Mouse (Mus musculus) kidney, adult 11 months (tissue): ENCODE measurements around the gene Zfand5.
"Not testable (repeated sequence)": the region's sequence is repeated elsewhere in the genome, so short reads cannot be mapped to it uniquely, and the experiment has no call there.

Source experiments
- DNase-seq: peaks from one replicate; pipeline ENCODE4 v3.0.0; 2022

The Zfand5 gene

GRCm38 (mm10) chr19:21271741-21272654 lies at the start of gene Zfand5:
Zfand5 (plus strand) TSS chr19:21272278.
- DNase-seq, result peak; percentile 97

DNA sequence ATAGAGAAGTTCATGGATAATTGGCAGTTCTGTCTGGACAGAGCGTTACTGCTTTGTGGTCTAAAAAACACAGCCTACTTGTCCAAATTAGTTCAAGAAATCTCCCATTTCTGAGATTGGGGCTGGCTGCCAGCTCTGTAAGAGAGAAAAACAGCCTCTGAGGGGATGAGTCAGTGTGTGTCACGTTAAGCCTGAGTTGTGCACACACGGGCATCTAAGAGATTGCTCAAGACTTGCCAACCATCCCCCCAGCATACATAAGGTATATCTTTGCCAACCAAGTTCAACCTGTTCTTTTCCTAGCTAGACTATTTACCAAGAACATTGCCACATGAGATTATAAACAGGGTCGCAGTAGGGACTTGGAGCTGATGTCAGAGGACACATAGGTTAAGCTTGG lies 44.9 kb upstream of the Zfand5 start:
- no peak for DNase-seq

DNA sequence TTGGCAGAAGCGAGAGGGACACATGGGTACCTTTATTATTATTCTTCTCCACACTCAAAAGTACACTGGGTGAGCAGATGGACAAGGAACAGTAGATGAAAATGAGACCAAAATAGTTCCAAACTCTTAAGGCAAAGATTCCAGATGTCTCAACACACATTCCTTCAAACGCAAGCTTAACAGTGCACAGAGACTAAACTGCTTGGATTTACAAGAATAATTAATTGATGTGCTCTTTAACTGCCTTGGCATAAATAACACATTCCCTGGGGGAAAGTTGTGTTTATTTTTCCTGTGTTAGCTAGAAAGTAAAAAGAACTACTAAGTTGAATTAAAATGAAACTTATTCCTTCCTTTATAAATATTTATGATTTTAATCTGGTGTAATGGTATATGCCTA lies 44.3 kb upstream of the Zfand5 start:
- DNase-seq, result no peak

DNA sequence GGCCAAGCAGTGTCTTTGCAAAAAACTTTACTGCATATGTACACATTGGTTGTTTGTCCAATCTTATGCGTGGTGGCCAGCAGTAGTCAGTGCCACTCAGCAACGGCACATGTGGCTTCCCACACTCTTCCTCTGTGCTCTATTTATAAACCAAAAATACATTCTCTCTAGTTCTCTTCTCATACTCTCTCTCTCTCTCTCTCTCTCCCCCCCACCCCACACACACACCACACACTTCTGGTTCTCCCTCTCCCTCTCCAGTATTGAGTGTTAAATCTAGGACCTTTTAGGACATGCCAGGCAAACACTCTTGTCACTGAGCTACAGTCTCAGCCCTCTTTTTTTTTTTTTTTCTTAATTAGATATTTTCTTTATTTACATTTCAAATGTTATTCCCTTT lies 23.3 kb upstream of the Zfand5 start:
- DNase-seq, result not testable (repeated sequence)

- DNase-seq, result no peak
Measured at GRCm38 (mm10) chr19:21253846-21254245, 18.2 kb upstream of the Zfand5 start.

- DNase-seq, result no peak
Measured at GRCm38 (mm10) chr19:21255920-21256319, 16.2 kb upstream of the Zfand5 start.

DNA sequence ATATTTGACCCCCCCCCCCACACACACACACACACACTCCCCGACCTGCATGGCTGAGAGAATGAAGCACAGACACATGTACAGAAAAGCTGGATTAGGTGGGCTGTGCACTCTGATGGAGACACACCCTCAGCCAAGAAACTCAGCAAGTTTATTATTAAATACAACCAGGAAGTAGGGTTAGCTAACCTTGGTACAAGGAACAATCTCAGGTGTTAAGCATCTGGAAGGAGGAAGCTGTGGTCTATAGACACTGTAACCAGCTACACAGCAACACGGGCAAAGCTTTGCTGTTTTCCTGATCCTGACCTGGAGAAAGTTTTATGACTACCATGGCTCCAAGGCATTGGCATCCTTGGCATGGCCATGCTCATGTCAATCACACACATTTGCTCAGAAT lies 12.6 kb upstream of the Zfand5 start:
- DNase-seq, result no peak

DNA sequence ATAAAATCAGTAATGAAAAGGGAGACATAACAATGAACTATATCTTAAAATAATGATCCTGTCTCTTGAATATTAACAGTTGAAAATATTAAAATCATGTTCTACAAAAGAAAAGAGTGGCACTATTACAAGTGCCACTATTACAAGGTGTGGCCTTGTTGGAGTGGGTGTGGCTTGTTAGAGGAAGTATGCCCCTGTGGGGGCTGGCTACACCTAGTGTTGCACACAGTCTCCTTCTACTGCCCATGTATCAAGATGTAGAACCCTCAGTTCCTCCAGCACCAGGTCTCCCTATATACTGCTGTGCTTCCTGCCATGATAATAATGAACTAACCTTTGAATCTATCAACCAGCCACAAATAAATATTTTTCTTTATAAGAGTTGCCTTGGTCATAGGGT lies 11.8 kb upstream of the Zfand5 start:
- no peak for DNase-seq

DNA sequence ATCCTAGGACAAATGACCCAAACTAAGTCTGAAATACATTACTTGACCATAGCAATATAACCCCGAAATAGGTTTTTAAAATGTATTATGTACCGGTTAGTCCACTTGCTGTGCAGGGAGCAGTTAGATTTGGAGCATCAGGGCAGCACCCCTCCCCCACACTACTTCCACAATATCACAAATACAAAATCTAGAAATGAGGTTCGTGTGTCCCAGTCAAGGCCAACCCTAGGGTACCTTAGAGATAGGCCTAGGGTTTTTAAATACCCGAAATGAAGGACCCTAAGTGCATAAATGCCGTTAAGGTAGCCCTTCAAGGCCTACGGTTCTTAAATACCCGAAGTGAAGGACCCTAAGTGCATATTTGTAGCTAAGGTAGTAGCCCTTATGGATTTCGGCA lies 892 bp upstream of the Zfand5 start:
- DNase-seq, result no peak

DNA sequence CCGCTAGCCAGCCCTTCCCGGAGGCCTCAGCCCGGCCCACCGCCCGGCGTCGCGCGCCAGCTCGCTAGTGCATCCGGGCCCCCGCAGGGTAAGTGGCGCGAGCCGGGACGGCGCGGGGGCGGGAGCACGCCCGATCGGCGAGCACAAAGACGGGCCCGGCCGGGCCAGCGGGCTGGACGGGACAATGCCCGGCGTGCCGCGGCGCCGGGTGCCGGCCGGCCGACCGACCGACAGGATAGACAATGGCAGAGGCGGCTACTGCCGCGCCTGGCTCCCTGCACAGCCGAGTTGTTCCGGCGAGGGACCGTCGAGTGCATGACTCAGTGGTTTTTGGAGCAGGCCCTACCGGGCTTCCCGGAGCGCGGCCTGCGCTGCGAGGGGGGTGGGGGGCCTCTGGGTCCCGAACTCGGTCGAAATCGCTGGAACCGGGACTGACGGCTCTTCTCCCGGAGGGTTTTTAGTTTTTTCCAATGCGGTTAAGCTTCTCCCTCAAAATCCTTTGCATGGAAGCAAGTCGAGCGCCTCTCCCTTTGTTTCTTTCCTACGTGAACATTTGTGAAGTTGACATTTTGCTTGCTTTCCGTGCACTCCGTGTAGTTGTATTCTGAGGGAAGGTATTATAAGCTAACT lies 692 bp downstream of the Zfand5 start:
- peak; percentile 55 for DNase-seq

GRCm38 (mm10) chr19:21273440-21273839 lies 1.4 kb downstream of the Zfand5 start:
- DNase-seq, result no peak

DNA sequence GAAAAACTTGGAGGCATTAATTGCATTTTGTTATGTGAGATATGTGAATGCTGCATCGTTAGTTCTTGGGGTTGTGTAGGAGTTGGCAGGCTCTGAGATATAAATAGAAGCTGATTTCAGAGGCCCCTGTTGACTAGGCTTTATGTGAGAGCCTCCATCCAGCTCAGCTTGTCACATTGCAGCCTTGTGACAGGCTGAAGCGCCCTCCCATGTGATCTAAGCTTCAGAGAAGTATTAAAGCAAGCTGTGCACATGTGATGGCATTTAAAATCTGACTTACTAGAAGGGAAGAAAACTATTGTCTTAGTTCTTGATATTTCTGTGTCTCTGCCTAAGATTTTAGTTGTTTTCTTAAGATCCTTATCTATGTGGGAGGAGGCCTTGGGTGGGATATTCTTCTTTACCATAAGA lies 2.1 kb downstream of the Zfand5 start:
- peak; percentile 68 for DNase-seq

DNA sequence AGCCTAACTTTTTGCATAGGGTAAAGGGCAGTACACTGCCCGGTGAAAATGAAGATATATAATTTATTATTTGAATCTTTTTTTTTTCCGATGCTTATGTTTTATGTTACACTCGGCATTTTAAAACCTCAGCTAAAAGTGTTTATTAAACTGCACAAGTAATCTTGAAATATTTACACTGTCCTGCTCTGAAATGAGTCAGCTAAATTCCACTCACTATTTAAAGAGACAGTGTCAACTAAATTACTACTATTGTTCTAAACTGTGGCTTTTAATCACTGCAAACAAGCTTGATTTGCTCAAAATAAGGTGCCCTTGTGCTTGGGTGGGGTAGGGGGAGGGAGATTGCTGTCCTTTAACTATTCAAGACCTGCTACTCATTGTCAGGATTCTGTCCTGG lies 2.6 kb downstream of the Zfand5 start:
- DNase-seq, result no peak

DNA sequence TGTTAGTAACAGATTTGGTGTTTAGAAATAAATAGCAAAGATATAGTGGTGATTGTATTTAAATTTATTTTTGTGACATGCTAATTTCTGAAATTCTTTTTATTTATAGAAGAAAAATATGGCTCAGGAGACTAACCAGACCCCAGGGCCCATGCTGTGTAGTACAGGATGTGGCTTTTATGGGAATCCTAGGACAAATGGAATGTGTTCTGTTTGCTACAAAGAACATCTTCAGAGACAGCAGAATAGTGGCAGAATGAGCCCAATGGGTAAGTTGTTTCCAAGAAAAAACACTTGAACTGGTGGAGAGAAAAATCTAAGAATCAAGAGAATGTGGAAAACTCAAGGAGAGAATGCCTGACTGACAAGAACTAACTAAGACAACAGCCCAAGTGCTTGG lies 4.2 kb downstream of the Zfand5 start:
- DNase-seq, result no peak

DNA sequence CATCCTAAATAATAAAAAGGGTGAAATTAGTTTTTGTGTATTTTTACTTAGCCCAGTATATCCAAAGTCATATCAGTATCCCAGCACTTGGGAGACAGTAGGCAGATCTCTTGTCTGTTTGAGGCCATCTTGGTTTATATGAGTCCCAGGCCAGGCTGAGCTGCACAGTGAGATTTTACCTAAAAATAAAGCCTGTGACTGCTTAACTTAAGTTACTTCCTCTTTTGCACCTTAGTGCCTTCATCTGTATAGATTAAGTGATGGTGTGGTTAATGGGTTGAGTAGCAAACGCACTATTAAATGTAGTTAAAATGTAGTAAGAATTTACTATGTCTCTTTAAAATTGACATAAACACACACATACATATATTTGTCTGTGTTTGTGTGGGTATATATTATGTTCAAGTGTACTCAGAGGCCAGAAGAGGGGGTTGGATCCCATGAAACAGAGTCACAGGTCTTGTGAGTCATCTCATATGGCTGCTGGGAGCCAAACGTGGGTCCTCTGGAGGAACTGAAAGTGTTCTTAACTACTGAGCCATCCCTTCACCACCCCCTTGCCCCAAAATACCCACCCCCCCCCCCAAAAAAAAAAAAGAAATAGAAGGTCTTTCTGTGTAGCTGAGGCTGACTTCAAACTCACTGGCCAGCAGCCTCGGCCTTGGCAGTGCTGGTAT lies 14.5 kb downstream of the Zfand5 start:
- no peak for DNase-seq

GRCm38 (mm10) chr19:21297411-21297810 lies 25.3 kb downstream of the Zfand5 start:
- no peak for DNase-seq

GRCm38 (mm10) chr19:21301787-21302186 lies 29.7 kb downstream of the Zfand5 start:
- no peak for DNase-seq

GRCm38 (mm10) chr19:21307755-21308154 lies 35.7 kb downstream of the Zfand5 start:
- DNase-seq, result no peak

DNA sequence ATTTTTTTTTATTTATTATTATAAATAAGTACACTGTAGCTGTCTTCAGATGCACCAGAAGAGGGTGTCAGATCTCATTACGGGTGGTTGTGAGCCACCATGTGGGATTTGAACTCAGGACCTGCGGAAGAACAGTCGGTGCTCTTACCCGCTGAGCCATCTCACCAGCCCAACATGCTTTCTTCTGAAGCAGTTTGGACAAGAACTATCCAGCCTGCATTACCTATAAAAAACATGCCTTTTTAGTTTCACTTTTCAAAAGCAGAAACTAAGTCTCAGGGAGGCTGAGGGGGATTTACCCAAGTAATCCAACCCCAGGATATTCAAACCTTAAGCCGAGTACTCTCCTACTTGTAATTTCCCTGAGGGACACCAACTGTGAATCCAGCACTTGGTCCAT lies 38.3 kb downstream of the Zfand5 start:
- not testable (repeated sequence) for DNase-seq

DNA sequence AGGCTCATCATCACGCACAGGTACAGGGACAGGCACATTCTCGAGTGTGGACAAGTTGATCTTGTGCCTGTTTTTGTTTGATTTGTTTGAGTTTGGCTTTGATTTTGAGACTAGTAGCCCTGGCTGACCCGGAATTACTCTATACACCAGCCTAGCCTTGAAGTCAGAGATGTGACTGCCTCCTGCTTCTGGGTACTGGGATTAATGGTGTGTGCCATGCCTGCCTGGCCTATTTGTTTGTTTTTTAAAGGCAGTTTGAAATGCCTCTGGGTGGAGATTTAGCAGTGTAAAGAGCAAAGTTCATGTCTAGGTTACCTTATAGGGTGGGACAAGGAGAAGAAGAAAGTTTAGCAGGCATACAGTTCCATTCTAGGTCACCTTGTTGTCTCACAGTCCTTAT lies 43.6 kb downstream of the Zfand5 start:
- no peak for DNase-seq

GRCm38 (mm10) chr19:21319618-21320017 lies 47.5 kb downstream of the Zfand5 start:
- DNase-seq, result no peak

GRCm38 (mm10) chr19:21325333-21325732 lies 53.3 kb downstream of the Zfand5 start:
- DNase-seq, result no peak

DNA sequence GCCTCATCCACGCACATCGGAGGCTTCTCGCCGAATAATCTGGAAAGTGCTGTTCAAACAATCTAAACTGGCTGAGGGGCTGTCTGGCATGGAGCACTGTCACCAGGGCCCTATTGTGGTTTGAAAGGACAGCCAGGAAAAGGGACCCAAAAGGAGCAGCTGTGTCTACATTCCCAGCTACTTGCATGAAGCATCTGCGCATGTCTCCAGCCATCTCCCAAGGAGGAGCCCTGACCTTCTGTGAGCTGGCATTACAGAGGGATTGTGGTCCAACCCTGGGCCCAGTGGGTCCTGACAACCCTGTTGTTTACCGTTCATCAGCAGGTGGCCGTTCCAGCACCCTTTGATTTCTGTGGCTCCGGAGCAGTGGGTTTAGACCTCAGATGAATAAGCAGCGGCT lies 56.9 kb downstream of the Zfand5 start:
- DNase-seq, result no peak

GRCm38 (mm10) chr19:21329770-21330169 lies 57.7 kb downstream of the Zfand5 start:
- peak; percentile 82 for DNase-seq
